Mouse (Mus musculus) neural tube, embryonic 13.5 days (tissue): ENCODE results near the gene Acbd5. TPM values are rescaled to one million over a fixed set of nuclear protein-coding genes. Genes with fewer than 3 reads are reported as not detected.

Source experiments
- ATAC-seq: fragments of 200-750 bp; cut with Nextera tagmentation; 2 replicates; pipeline ENCODE4 v1.8.0; 2017; ENCODE audit warnings: low read depth, mild to moderate bottlenecking, moderate TSS enrichment, moderate library complexity
- H3K27ac ChIP-seq: fragments of 300-500 bp; sonication (generic); replicated peaks from 2 replicates; pipeline ENCODE4 v1.5.1; 2015; ENCODE audit warnings: moderate library complexity, mild to moderate bottlenecking, inconsistent platforms
- H3K27me3 ChIP-seq: fragments of 300-500 bp; sonication (generic); 2 replicates; pipeline ENCODE4 v1.6.1; 2015; ENCODE audit warnings: mild to moderate bottlenecking, inconsistent platforms
- H3K36me3 ChIP-seq: fragments of 300-500 bp; sonication (generic); 2 replicates; pipeline ENCODE4 v1.6.1; 2015; ENCODE audit warnings: mild to moderate bottlenecking, inconsistent platforms
- H3K4me1 ChIP-seq: fragments of 300-500 bp; sonication (generic); replicated peaks from 2 replicates; pipeline ENCODE4 v1.6.1; 2015; ENCODE audit warnings: inconsistent platforms
- H3K4me2 ChIP-seq: fragments of 300-500 bp; sonication (generic); 2 replicates; pipeline ENCODE4 v1.6.1; 2015; ENCODE audit warnings: inconsistent platforms, mild to moderate bottlenecking, moderate library complexity
- H3K4me3 ChIP-seq: fragments of 300-500 bp; sonication (generic); 2 replicates; pipeline ENCODE4 v1.5.1; 2015; ENCODE audit warnings: mild to moderate bottlenecking, inconsistent platforms
- H3K9ac ChIP-seq: fragments of 300-500 bp; sonication (generic); 2 replicates; pipeline ENCODE4 v1.6.1; 2015; ENCODE audit warnings: moderate library complexity, mild to moderate bottlenecking, inconsistent platforms
- H3K9me3 ChIP-seq: fragments of 300-500 bp; sonication (generic); 2 replicates; pipeline ENCODE4 v1.6.1; 2016; ENCODE audit warnings: inconsistent platforms
- WGBS: fragments of 180-500 bp; shearing (Covaris S2); methylation state at CpG from one replicate; pipeline ENCODE4 v1.1.7; 2015; 5-methylcytosine and 5-hydroxymethylcytosine counted together
- polyA plus RNA-seq: library from polyadenylated mRNA; unstranded; fragments of >200 nt; fragmentation: Nextera tagmentation; extraction: Ambion mirVana; gene quantifications from 2 replicates; pipeline ENCODE4 v1.2.1, GENCODE M21; 2015

Gene Acbd5
- polyA plus RNA-seq, 1 experiment from 2014 or later = 78.0 TPM

DNA sequence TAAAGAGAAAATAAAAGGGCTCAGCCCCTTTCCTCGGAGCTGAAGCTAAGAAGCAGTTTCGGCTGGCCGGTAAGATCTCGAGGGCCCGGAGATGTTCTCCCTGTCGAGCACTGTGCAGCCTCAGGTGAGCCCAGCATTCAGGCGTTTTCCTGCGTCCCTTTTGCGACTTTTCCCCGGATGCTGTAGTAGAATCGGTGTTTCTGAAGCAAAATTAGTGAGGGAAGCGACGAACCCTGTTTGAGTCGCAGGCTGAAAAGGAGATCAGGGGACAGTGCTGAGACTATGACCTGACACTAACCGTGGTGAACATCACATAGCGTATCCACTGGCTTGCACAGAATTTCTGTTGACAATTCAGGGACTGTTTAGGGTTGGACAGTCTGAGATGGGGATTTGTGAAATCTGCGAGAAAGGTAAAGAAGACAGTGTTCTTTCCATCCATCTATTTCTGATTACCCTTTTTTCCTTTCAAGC lies 88.7 kb downstream of the Acbd5 start:
- peak overlapping the region; percentile 84 for H3K4me2 ChIP-seq
- ATAC-seq = peak; percentile 45
- peak overlapping the region; percentile 87 for H3K9ac ChIP-seq
- H3K27ac ChIP-seq = peak overlapping the region; percentile 99
- peak overlapping the region; percentile 87 for H3K4me3 ChIP-seq
- peaks cover 8% of the 10 kb centered on the region; the same call in 1 of the 2 replicates for H3K36me3 ChIP-seq
- peaks cover 40% of the 10 kb centered on the region for H3K4me1 ChIP-seq
- WGBS = under 1% methylated on average over 17 of the region's 17 CpGs
- H3K27me3 ChIP-seq = no peaks in the 10 kb centered on the region
- H3K9me3 ChIP-seq = no peaks in the 10 kb centered on the region

Other genes with a start within 250 kb of the Acbd5 start
- gene Pdss1, start 172.6 kb upstream of the Acbd5 start, polyA plus RNA-seq = 25.3 and 25.8 TPM in 2 replicates
- 53.8 and 56.4 TPM in 2 replicates for gene Abi1, start 27.9 kb upstream of the Acbd5 start, polyA plus RNA-seq
- 2.2 and 2.6 TPM in 2 replicates for gene Mastl, start 87.9 kb downstream of the Acbd5 start, polyA plus RNA-seq
- 66.7 and 76.3 TPM in 2 replicates for gene Yme1l1, start 88.2 kb downstream of the Acbd5 start, polyA plus RNA-seq
- gene 4931423N10Rik, start 139.3 kb downstream of the Acbd5 start, polyA plus RNA-seq = not detected in 2 replicates